Mouse (Mus musculus): Measurements from ENCODE around the gene Kcnn3. TPM values are rescaled to one million over a fixed set of nuclear protein-coding genes. Genes with fewer than 3 reads are reported as not detected.

Gene Kcnn3
- polyA plus RNA-seq, 1 experiment from 2014 or later = 0.03 TPM

GRCm38 (mm10) chr3:89722032-89722431 lies 202.1 kb downstream of the Kcnn3 start:
- Histone ChIP-seq H3K27ac (no peak overlapping the region), H3K4me3 (ENCODE audit: inconsistent target) (no peak overlapping the region), H3K79me2 (ENCODE audit: inconsistent target) (peaks cover 58% of the 10 kb centered on the region; the same call in 1 of the 2 replicates), H3K36me3 (ENCODE audit: inconsistent target) (no peaks in the 10 kb centered on the region)

GRCm38 (mm10) chr3:89723400-89724084 lies 203.6 kb downstream of the Kcnn3 start:
- Histone ChIP-seq H3K36me3 (ENCODE audit: inconsistent target) (no peaks in the 10 kb centered on the region), H3K79me2 (ENCODE audit: inconsistent target) (peaks cover 51% of the 10 kb centered on the region; the same call in 1 of the 2 replicates), H3K4me3 (ENCODE audit: inconsistent target) (no peak overlapping the region), H3K27ac (no peak overlapping the region)
- WGBS (ENCODE audit: missing documents) = 91% methylated on average over 7 of the region's 7 CpGs

Other genes with a start within 250 kb of the Kcnn3 start
- 18.0 to 31.9 TPM (median 31.9 TPM) in 3 replicates for gene Slc50a1, start 249.6 kb upstream of the Kcnn3 start, polyA plus RNA-seq (2018)
- gene Efna1, start 239.0 kb upstream of the Kcnn3 start, polyA plus RNA-seq (2018) = 0.20 to 0.25 TPM in 2 of 3 replicates, not detected in the other
- gene Efna3, start 197.2 kb upstream of the Kcnn3 start, polyA plus RNA-seq (2018) = not detected in 3 replicates
- gene Efna4, start 182.1 kb upstream of the Kcnn3 start, polyA plus RNA-seq (2018) = not detected in 3 replicates
- gene Adam15, start 170.2 kb upstream of the Kcnn3 start, polyA plus RNA-seq (2018) = 143 to 250 TPM (median 157 TPM) in 3 replicates
- gene Dcst2, start 158.2 kb upstream of the Kcnn3 start, polyA plus RNA-seq (2018) = not detected in 3 replicates
- gene Dcst1, start 154.9 kb upstream of the Kcnn3 start, polyA plus RNA-seq (2018) = not detected in 3 replicates
- 41.6 to 50.1 TPM (median 42.1 TPM) in 3 replicates for gene Zbtb7b, start 125.4 kb upstream of the Kcnn3 start, polyA plus RNA-seq (2018)
- not detected in 3 replicates for gene Lenep, start 117.4 kb upstream of the Kcnn3 start, polyA plus RNA-seq (2018)
- 11.3 to 17.1 TPM (median 16.4 TPM) in 3 replicates for gene Flad1, start 108.3 kb upstream of the Kcnn3 start, polyA plus RNA-seq (2018)
- 6.1 to 27.6 TPM (median 13.1 TPM) in 3 replicates for gene Cks1b, start 101.8 kb upstream of the Kcnn3 start, polyA plus RNA-seq (2018)
- 32.7 to 33.3 TPM (median 32.9 TPM) in 3 replicates for gene Shc1, start 101.7 kb upstream of the Kcnn3 start, polyA plus RNA-seq (2018)
- gene Pygo2, start 90.0 kb upstream of the Kcnn3 start, polyA plus RNA-seq (2018) = 7.7 to 18.5 TPM (median 16.4 TPM) in 3 replicates
- 5.3 to 6.8 TPM (median 5.4 TPM) in 3 replicates for gene Pbxip1, start 83.5 kb upstream of the Kcnn3 start, polyA plus RNA-seq (2018)
- 15.3 to 25.4 TPM (median 21.3 TPM) in 3 replicates for gene Pmvk, start 65.6 kb upstream of the Kcnn3 start, polyA plus RNA-seq (2018)
- 44.2 to 86.6 TPM (median 45.0 TPM) in 3 replicates for gene Adar, start 194.9 kb downstream of the Kcnn3 start, polyA plus RNA-seq (2018)
- 0.20 to 0.30 TPM (median 0.26 TPM) in 3 replicates for gene Chrnb2, start 244.5 kb downstream of the Kcnn3 start, polyA plus RNA-seq (2018)